Mouse (Mus musculus): ENCODE measurements around the gene Pck2.
A peak's percentile ranks its signal among the peaks of the same experiment; 100 is the strongest.

Gene Pck2

DNA sequence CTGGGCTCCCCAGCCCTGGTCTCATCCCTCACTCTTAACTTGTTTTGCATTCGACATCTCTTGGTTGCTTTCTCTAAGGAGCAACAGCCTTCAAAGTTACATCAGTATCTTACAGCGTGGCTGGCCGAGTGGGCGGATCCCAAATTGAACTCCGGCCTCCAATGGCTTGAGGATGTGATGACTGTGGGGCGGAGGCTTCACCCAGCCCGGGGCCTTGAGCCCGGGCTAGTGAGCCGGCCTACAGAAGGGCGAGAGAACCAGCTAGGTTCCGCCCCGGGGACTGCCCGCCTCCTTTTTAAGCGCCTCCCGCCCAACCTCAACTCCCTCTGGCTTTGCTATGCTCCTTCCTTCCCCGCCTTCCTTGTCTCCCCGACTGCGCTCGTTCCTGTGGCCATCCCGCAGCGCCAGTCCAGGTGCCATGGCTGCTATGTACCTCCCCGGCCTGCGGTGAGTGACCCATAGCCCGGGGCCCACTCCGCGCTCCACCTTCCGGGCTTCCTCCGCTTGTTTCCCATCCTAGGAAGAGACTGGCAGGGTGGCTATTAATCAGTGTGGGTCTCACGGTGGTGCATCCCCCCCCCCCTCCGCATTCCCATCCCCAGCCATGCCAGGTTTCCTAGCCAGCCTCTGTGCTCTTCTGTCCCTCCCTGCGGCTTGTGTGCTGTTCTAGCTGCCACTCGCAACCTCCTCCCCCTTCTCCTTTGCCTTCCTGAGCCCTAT is at the start of gene Pck2:
TSS of gene Pck2 (plus strand) at position 200 of the 720 bp plus-strand sequence.
- DNase-seq = peak; percentile 96

- DNase-seq = peak; percentile 74
These were observed 49.5 kb upstream of the Pck2 start, which contains the start of gene Carmil3 for GRCm38 (mm10) chr14:55490361-55491201. Carmil3 (plus strand) TSS chr14:55490651.

- DNase-seq = peak; percentile 93
These were observed 48.7 kb upstream of the Pck2 start for GRCm38 (mm10) chr14:55491291-55491833.

DNA sequence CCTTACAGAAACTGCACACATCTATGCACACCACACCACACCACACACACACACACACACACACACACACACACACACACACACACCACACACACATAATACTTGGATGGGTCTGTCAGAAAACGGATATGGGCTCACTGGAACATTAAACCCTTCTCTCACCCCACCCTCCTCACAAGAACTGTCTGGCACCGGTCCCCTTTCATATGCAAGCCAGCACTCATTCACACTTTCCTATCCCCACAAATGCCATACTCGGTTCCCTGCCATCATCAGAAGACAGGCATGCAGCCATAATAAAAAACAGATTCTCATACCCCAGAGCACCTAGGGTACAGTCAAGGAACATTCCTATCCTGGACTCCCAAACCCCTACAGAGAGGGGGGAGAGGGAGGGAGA is 48.0 kb upstream of the Pck2 start:
- no peak for DNase-seq

GRCm38 (mm10) chr14:55495509-55496240 is 44.4 kb upstream of the Pck2 start:
- no peak for DNase-seq

DNA sequence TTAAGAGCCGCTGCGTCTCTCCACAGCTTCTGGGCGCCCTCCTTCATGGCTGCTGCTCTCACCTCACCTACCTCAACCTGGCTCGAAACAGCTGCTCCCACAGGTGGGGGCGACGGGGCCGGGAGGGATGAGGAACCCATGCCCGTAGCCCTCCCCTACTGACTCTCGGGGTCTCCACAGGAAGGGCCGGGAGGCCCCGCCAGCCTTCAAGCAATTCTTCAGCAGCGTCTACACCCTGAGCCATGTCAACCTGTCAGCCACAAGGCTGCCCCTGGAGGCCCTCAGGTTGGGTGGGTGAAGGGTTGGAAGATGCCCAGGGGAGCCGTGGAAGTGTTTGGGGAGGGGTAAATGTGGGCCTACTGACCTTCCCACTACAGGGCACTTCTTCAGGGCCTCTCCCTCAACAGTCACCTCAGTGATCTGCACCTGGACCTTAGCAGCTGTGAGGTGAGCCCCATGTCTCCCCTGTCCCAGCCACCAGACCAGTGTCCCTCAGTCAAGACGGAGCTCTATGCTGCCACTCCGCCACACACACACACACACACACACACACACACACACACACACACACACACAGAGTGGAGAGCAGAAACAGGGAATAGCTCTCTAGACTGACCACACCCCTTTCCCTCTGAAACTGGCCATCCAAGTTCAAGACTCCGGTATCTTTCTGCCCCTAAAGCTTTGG is 43.2 kb upstream of the Pck2 start:
- no peak for DNase-seq

DNA sequence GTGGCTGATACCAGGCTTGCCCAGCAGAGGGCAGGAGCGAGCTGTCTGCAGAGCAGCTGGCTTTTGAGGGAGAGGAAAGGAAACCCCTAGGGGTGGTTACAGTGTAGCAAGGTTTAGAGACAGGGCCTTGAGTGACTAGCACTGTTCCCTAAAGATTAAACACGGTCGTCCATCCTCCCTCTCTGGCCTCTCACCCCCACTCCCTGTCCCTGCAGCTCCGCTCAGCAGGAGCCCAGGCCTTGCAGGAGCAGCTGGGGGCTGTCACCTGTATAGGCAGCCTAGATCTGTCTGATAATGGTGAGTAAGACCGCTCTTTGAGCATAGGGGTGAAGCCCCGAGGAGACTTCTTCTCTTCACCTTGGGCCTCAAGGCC is 42.6 kb upstream of the Pck2 start:
- peak; percentile 86 for DNase-seq

GRCm38 (mm10) chr14:55505612-55506011 is 34.5 kb upstream of the Pck2 start:
- no peak for DNase-seq

- no peak for DNase-seq
These were observed 32.3 kb upstream of the Pck2 start for GRCm38 (mm10) chr14:55507801-55508200.

DNA sequence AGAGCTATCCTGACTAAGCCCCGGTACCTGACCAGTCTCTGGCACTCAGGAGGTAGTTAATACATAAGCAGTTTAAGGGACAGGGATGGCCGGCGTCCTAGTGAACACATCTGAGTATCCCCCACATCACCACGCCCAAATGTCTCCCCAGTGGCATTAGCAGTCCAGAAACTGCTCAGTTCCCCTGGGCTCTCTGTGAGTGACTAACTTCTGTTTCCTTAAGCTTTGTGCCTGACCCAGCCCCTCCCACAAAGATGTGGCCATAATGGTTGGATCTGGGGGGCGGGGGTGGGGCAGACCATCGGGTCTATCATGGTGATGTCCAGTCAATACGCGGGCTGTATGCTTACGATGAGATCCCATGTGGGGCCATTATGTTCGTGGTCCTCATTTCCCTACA is 30.5 kb upstream of the Pck2 start:
- no peak for DNase-seq

GRCm38 (mm10) chr14:55510125-55510731 is 29.8 kb upstream of the Pck2 start, which contains the start of gene Cpne6:
Cpne6 (plus strand) TSS chr14:55510445.
- no peak for DNase-seq

DNA sequence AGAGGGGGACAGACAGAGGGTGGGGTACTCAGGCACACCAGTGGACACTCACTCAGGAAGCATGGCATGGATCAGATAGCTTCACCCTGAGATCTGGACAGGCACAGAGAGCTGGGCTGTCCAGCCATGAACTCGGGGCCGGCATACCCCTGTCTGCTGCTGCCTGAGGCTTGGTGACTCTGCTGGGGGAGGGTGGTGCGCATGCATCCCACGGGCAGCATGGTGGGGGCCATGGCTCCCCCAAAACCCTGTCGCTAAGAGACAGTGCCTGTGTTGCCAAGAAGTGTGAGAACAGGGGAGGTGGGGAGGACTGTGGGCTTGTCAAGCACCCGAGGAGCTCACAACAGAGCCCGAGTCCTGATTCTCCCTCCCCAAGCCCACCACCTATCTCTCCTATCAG is 29.0 kb upstream of the Pck2 start:
- DNase-seq = no peak

- no peak for DNase-seq
These were observed 26.1 kb upstream of the Pck2 start for GRCm38 (mm10) chr14:55513927-55514326.

GRCm38 (mm10) chr14:55515846-55516245 is 24.2 kb upstream of the Pck2 start:
- DNase-seq = no peak

DNA sequence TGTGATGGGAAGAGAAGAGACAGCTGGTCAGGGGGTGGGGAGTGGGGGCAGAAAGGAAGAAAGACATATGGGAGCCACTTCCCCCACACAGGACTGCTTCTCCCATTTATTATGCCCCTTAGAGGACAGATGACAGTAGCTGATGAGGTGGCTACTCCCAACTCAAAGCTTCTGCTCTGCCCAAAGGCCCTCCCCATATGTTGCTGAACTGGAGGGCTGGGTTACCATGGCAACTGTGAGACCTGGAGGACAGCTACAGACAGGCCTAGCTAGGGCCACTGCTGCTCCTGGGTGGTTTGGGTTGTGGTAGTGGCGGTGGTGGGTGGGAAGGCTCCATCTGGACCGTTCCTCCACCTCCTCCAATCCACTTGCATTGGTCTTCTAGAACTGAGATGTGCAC is 21.2 kb upstream of the Pck2 start:
- DNase-seq = no peak

- DNase-seq = no peak
These were observed 20.5 kb upstream of the Pck2 start for GRCm38 (mm10) chr14:55519604-55520003.

DNA sequence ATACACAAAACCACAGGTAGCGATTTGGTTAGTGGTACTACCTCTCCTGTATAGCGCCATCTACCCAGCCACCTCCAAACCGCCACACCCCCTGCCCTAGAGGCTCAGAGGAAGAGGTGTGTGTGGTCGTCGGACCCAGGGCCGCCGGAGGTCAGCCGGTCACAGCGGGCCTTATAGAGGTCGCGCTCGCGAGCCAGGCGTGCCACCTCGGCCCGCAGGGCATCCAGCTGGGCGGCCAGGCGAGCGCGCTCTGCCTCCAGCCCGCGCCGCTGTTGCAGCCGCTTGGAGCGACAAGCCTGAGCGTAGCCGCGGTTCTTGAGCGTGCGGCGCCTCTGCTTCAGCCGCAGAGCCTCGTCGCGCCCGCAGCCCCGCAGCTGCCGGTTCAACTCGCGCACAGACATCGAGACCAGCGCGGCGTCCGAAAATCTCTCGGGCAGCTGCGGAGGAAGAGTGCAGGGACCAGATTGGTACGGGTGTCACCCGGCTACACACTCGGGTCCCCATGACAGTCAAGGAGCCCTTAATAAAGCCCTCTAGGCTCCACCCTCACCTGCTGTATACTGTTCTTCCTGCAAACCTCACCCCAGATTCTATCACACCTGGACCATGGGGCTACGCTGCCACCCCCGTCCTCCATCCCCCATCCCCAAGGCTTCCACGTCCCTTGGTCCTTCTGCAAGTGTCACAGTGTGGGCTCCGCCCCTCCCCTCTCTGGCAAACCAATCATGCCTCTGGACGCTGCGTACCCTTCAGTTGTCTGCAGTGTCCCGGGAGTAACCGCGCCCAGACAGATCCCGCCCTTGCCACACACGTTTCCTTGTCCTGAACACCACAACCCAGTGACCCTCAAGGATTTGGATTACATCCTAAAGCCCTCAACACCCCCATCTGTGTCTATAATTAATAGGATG is 19.4 kb upstream of the Pck2 start:
- no peak for DNase-seq

- no peak for DNase-seq
These were observed 16.0 kb upstream of the Pck2 start for GRCm38 (mm10) chr14:55524062-55524461.

GRCm38 (mm10) chr14:55524785-55525184 is 15.3 kb upstream of the Pck2 start, which contains the start of gene Nrl:
Nrl (minus strand) TSS chr14:55524981.
- no peak for DNase-seq

DNA sequence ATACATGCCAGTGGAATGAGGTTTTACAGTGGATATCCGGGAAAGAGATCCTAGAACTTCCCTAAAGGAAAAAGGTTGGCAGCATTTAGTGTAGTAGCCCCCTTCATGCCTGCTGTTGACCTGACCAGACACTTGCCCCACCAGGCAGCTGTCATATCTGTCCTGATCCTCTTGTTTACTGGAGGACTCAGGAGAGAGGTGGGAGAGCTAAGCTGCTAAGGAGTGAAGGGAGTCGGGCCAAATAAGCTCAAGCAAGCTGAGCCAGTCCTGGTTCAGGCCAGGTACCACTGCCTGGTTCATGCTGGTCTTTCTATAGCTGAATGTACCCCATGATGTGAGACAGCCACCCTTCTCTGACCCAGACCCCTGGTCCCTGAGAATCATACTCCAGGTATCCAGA is 13.4 kb upstream of the Pck2 start:
- DNase-seq = no peak

DNA sequence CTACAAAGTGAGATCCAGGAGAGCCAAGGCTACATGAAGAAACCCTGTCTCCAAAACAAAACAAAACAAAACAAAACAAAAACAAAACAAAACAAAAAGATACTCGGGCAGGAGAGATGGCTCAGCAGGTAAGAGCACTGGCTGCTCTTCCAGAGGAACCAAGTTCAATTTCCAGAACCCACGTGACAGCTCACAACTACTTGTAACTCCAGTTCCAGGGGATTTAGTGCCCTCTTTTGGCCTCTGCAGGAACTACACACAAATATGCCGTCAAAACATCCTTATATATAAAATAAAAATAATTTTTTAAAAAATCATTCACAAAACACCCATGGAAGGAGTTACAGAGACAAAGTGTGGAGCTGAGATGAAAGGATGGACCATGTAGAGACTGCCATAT is 12.1 kb upstream of the Pck2 start:
- peak; percentile 48 for DNase-seq

All from liver (tissue).